Mouse (Mus musculus) spleen, embryonic (tissue): ENCODE data around the gene Dmrtc2.
"Not testable (repeated sequence)": the region's sequence is repeated elsewhere in the genome, so short reads cannot be mapped to it uniquely, and the experiment has no call there.

Source experiments
- CTCF ChIA-PET: fragments of 350-600 bp; sonication (Branson Sonifier 250); formaldehyde crosslinking; loops from one replicate; lab custom pipeline; 2022; lab: Charles Lee

Gene Dmrtc2

GRCm38 (mm10) chr7:24869532-24870165 lies at the start of gene Dmrtc2, which contains the start of gene Lypd4:
Gene Dmrtc2 (plus strand): TSS chr7:24870057.
Gene Lypd4 (minus strand): TSS chr7:24869941.
- CTCF ChIA-PET: no interaction called here

GRCm38 (mm10) chr7:24824452-24824851 lies 45.4 kb upstream of the Dmrtc2 start:
- CTCF ChIA-PET: no interaction called here

- CTCF ChIA-PET: no interaction called here
These were observed 42.7 kb upstream of the Dmrtc2 start for GRCm38 (mm10) chr7:24827181-24827580.

GRCm38 (mm10) chr7:24838732-24839409 lies 31.0 kb upstream of the Dmrtc2 start:
- CTCF ChIA-PET: not testable (repeated sequence)

GRCm38 (mm10) chr7:24839410-24839808 lies 30.4 kb upstream of the Dmrtc2 start:
- CTCF ChIA-PET: no interaction called here

- CTCF ChIA-PET: interaction anchor here (0.7 kb wide), 2 partner anchors 249 to 651 kb away, joined by 5 to 24 read pairs; no protein-coding TSS in a partner anchor
These were observed 29.5 kb upstream of the Dmrtc2 start for GRCm38 (mm10) chr7:24840331-24840730.

GRCm38 (mm10) chr7:24841009-24841408 lies 28.8 kb upstream of the Dmrtc2 start:
- CTCF ChIA-PET: interaction anchor here (0.7 kb wide), 2 partner anchors 248 to 650 kb away, joined by 5 to 24 read pairs; no protein-coding TSS in a partner anchor

- CTCF ChIA-PET: no interaction called here
These were observed 25.7 kb upstream of the Dmrtc2 start for GRCm38 (mm10) chr7:24844144-24844543.

GRCm38 (mm10) chr7:24845181-24845580 lies 24.7 kb upstream of the Dmrtc2 start:
- CTCF ChIA-PET: no interaction called here

- CTCF ChIA-PET: no interaction called here
These were observed 24.1 kb upstream of the Dmrtc2 start for GRCm38 (mm10) chr7:24845713-24846112.

- CTCF ChIA-PET: interaction anchor here (0.9 kb wide), 1 partner anchor 126 kb away, joined by 3 read pairs; the partner anchor contains the start of gene Rabac1
These were observed 23.3 kb upstream of the Dmrtc2 start for GRCm38 (mm10) chr7:24846576-24846975.

- CTCF ChIA-PET: no interaction called here
These were observed 19.7 kb upstream of the Dmrtc2 start for GRCm38 (mm10) chr7:24850162-24850561.

GRCm38 (mm10) chr7:24850899-24851303 lies 19.0 kb upstream of the Dmrtc2 start:
- CTCF ChIA-PET: no interaction called here

GRCm38 (mm10) chr7:24851596-24852325 lies 18.1 kb upstream of the Dmrtc2 start:
- CTCF ChIA-PET: no interaction called here

- CTCF ChIA-PET: no interaction called here
These were observed 17.2 kb upstream of the Dmrtc2 start for GRCm38 (mm10) chr7:24852557-24853232.

GRCm38 (mm10) chr7:24853233-24853563 lies 16.7 kb upstream of the Dmrtc2 start:
- CTCF ChIA-PET: no interaction called here

- CTCF ChIA-PET: no interaction called here
These were observed 16.2 kb upstream of the Dmrtc2 start for GRCm38 (mm10) chr7:24853695-24854094.

- CTCF ChIA-PET: interaction anchor here (0.7 kb wide), 1 partner anchor 53 kb away, joined by 4 read pairs; no protein-coding TSS in a partner anchor
These were observed 13.3 kb upstream of the Dmrtc2 start for GRCm38 (mm10) chr7:24856460-24857120.

GRCm38 (mm10) chr7:24859234-24859633 lies 10.6 kb upstream of the Dmrtc2 start:
- CTCF ChIA-PET: no interaction called here

GRCm38 (mm10) chr7:24861913-24862312 lies 7.9 kb upstream of the Dmrtc2 start, which contains the start of gene Gm9844:
Gene Gm9844 (plus strand): TSS chr7:24862213.
- CTCF ChIA-PET: no interaction called here

- CTCF ChIA-PET: interaction anchor here (0.7 kb wide), 1 partner anchor 37 kb away, joined by 4 read pairs; no protein-coding TSS in a partner anchor
These were observed 7.0 kb upstream of the Dmrtc2 start for GRCm38 (mm10) chr7:24862853-24863252.
